Mouse (Mus musculus): ENCODE measurements around the gene Rassf10. TPM values are rescaled to one million over a fixed set of nuclear protein-coding genes. Genes with fewer than 3 reads are reported as not detected.

Gene Rassf10
- polyA plus RNA-seq (2012; rRNA removed; ENCODE audit: low replicate concordance), result 1.4 and 2.8 TPM in 2 replicates

GRCm38 (mm10) chr7:112953777-112954291, at the start of gene Rassf10:
Gene Rassf10 (plus strand): TSS chr7:112953962.

Data from mammary gland, adult 2 months (tissue).